Mouse (Mus musculus) kidney, adult 11 months (tissue): Measurements from ENCODE around the gene Stap2.
A peak's percentile ranks its signal among the peaks of the same experiment; 100 is the strongest.

Experiments
- DNase-seq: peaks from one replicate; pipeline ENCODE4 v3.0.0; 2022

Stap2 gene

GRCm38 (mm10) chr17:55957726-55958583 is 47.4 kb downstream of the Stap2 start:
- DNase-seq, result peak; percentile 4

DNA sequence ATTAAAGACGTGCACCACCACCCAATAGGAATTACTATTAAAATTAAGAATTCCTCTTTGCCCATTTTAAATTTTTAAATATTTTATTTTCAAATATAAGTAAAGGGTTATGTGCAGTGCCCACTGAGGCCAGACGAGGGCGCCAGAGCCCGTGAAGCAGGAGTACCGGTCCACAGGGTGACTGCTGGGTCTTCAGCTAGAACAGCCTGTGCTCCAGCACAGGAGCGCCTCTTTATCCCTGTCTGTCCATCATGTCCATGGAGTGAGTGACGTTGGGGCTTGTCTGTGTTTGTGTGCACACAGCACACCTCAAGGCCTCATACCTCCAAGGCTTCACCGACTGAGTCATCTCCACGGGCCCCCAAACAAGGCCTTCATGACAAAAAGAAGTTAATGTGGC is 48.2 kb downstream of the Stap2 start:
- DNase-seq, result peak; percentile 51

GRCm38 (mm10) chr17:55956591-55956990 is 48.8 kb downstream of the Stap2 start:
- DNase-seq, result no peak

DNA sequence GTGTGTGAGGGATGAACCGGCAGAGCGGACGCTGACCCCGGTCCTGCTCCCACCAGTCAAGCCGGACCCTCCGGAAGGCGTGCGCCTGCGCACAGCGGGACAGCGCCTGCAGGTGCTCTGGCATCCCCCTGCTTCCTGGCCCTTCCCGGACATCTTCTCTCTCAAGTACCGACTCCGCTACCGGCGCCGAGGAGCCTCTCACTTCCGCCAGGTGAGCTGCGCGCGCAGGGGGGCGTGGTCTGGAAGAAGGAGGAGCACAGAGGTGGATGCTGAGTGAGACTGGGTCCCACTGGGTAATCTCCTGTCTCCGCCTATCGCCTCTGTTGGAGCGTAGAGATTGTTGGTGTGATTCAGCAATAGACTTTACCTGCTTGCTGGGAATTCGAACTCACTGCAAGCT is 49.3 kb downstream of the Stap2 start:
- DNase-seq, result peak; percentile 78

DNA sequence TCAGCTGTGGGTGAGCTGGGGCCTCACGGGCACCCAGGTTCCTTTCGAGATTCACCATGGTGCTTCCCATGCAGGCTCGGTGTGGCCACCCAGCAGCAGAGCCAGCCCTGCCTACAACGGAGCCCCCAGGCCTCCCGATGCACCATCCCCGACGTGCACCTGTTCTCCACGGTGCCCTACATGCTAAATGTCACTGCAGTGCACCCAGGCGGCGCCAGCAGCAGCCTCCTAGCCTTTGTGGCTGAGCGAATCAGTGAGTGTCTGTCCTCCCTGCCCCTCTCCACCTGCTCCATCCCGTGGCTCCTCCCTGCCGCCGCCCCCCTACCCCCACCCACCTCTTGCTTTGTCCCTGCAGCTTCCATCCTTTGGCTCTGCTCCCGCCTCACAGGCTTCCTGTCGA is 51.2 kb downstream of the Stap2 start:
- no peak for DNase-seq

GRCm38 (mm10) chr17:55953751-55954150 is 51.6 kb downstream of the Stap2 start:
- peak; percentile 0 for DNase-seq

- no peak for DNase-seq
These were observed 52.8 kb downstream of the Stap2 start, which contains the start of gene Ebi3 for GRCm38 (mm10) chr17:55952447-55953027. Ebi3 (plus strand) TSS chr17:55952640.

GRCm38 (mm10) chr17:55952041-55952440 is 53.3 kb downstream of the Stap2 start:
- DNase-seq, result no peak

DNA sequence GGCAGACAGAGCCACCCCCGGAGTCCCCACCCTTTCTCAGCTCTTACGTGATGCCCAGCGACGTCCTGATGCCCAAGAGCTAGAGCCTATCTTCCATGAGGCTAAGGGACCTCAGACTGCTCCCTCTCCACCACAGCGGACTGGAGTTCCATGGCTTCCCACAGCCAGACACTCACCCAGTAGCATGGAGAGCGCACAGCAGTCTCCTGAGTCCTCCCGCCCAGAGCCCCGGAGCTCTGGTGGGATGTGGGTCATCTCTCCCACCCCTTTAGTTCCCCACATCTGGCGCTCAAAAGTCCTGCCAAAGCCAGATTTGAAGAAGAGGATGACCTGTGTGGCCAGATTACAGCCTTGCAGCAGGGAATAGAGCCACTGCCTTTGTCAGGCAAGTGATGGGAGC is 54.8 kb downstream of the Stap2 start:
- DNase-seq, result no peak

- DNase-seq, result no peak
These were observed 56.0 kb downstream of the Stap2 start, which contains the start of gene Zfp119b for GRCm38 (mm10) chr17:55949400-55949799. Zfp119b (minus strand) TSS chr17:55949500.

DNA sequence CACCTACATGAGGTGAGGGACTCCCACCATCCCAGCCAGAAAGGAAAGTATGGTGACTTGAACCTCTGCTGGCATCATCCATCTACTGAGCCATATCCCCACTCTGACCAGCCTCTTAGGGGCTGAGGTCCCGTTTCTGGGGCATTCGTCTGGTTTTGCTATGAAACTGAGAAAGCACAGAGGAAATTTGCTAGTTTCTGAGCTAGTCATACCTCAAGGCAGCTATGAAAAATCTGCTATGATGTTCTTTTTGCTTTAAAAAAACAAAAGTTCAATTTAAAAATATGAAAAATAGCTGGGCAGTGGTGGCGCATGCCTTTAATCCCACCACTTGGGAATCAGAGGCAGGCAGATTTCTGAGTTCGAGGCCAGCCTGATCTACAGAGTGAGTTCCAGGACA is 56.7 kb downstream of the Stap2 start:
- no peak for DNase-seq
